Mouse (Mus musculus) small intestine, adult 2 months (tissue): ENCODE measurements at regions not wholly inside any gene's neighbourhood (a gene's known extent, or its start where the extent isn't known, plus 50 kb on each side); places are given as distances from the start of the nearest gene placed in this dataset.

Experiments
- CTCF ChIP-seq: fragments of 200-500 bp; IDR thresholded peaks from 2 replicates; pipeline ENCODE4 v1.5.1; 2012; ENCODE audit warnings: low read depth, mild to moderate bottlenecking, control low read depth, inconsistent platforms, low read length, moderate library complexity, mixed read lengths; ENCODE audit not compliant: insufficient replicate concordance, insufficient read length; ENCODE audit errors: extremely low read depth
- POLR2A ChIP-seq: fragments of 200-500 bp; IDR thresholded peaks from 2 replicates; pipeline ENCODE4 v1.6.1; 2012; ENCODE audit warnings: low read depth, mild to moderate bottlenecking, control low read depth, inconsistent platforms, low read length, moderate library complexity

- TF ChIP-seq CTCF (no peak), POLR2A (no peak)
These were observed 54.9 kb downstream of the Cbln1 start for GRCm38 (mm10) chr8:87417466-87417865.
